Mouse (Mus musculus): Measurements from ENCODE around the gene Tox2. TPM values are rescaled to one million over a fixed set of nuclear protein-coding genes. Genes with fewer than 3 reads are reported as not detected.

Tox2 gene
- polyA plus RNA-seq, 1 experiment from 2014 or later, result 22.9 TPM

- H3K27me3 ChIP-seq (replicated peaks; ENCODE audit: control insufficient read depth, insufficient read depth, low read length), result no peaks in the 10 kb centered on the region
- H3K4me3 ChIP-seq (replicated peaks; ENCODE audit: low read length), result no peak overlapping the region
- H3K36me3 ChIP-seq (ENCODE audit: control insufficient read depth, insufficient read depth), result no peaks in the 10 kb centered on the region
- no peaks in the 10 kb centered on the region for H3K9me3 ChIP-seq (ENCODE audit: control insufficient read depth, low read length)
- no peak overlapping the region for H3K9ac ChIP-seq (replicated peaks; ENCODE audit: low read depth, low read length)
- H3K4me1 ChIP-seq (replicated peaks; ENCODE audit: control insufficient read depth, insufficient read depth, low read length), result peaks cover 10% of the 10 kb centered on the region; the same call in 1 of the 2 replicates
- H3K4me2 ChIP-seq (ENCODE audit: low read length), result no peak overlapping the region
- 47% methylated on average over 11 of the region's 11 CpGs for WGBS
- H3K27ac ChIP-seq (ENCODE audit: low read length), result no peak overlapping the region
- peak; percentile 71 for ATAC-seq
Measured at GRCm38 (mm10) chr2:163187552-163187951, 15.4 kb upstream of the Tox2 start.

- Histone ChIP-seq H3K9ac (replicated peaks; ENCODE audit: low read depth, low read length) (no peak overlapping the region), H3K27me3 (replicated peaks; ENCODE audit: control insufficient read depth, insufficient read depth, low read length) (no peaks in the 10 kb centered on the region), H3K36me3 (ENCODE audit: control insufficient read depth, insufficient read depth) (no peaks in the 10 kb centered on the region), H3K4me2 (ENCODE audit: low read length) (no peak overlapping the region), H3K4me1 (replicated peaks; ENCODE audit: control insufficient read depth, insufficient read depth, low read length) (peaks cover 19% of the 10 kb centered on the region), H3K27ac (ENCODE audit: low read length) (no peak overlapping the region), H3K9me3 (ENCODE audit: control insufficient read depth, low read length) (no peaks in the 10 kb centered on the region), H3K4me3 (replicated peaks; ENCODE audit: low read length) (no peak overlapping the region)
- ATAC-seq, result no peak
- 7% methylated on average over 5 of the region's 5 CpGs for WGBS
Measured at GRCm38 (mm10) chr2:163189596-163189995, 13.3 kb upstream of the Tox2 start.

- Histone ChIP-seq H3K9ac (replicated peaks; ENCODE audit: low read depth, low read length) (no peak overlapping the region), H3K9me3 (ENCODE audit: control insufficient read depth, low read length) (no peaks in the 10 kb centered on the region), H3K4me2 (ENCODE audit: low read length) (no peak overlapping the region), H3K27ac (ENCODE audit: low read length) (no peak overlapping the region), H3K27me3 (replicated peaks; ENCODE audit: control insufficient read depth, insufficient read depth, low read length) (no peaks in the 10 kb centered on the region), H3K36me3 (ENCODE audit: control insufficient read depth, insufficient read depth) (no peaks in the 10 kb centered on the region), H3K4me3 (replicated peaks; ENCODE audit: low read length) (no peak overlapping the region), H3K4me1 (replicated peaks; ENCODE audit: control insufficient read depth, insufficient read depth, low read length) (peaks cover 20% of the 10 kb centered on the region)
- 2% methylated on average over 3 of the region's 3 CpGs for WGBS
- ATAC-seq, result 0 out of 2 replicates have a peak, but pooled peaks have one; percentile 12
Measured at GRCm38 (mm10) chr2:163190004-163190441, 12.9 kb upstream of the Tox2 start.

- Histone ChIP-seq H3K4me1 (replicated peaks; ENCODE audit: control insufficient read depth, insufficient read depth, low read length) (peaks cover 25% of the 10 kb centered on the region), H3K4me2 (ENCODE audit: low read length) (no peak overlapping the region), H3K27me3 (replicated peaks; ENCODE audit: control insufficient read depth, insufficient read depth, low read length) (no peaks in the 10 kb centered on the region), H3K9ac (replicated peaks; ENCODE audit: low read depth, low read length) (no peak overlapping the region), H3K27ac (ENCODE audit: low read length) (no peak overlapping the region), H3K4me3 (replicated peaks; ENCODE audit: low read length) (no peak overlapping the region), H3K9me3 (ENCODE audit: control insufficient read depth, low read length) (no peaks in the 10 kb centered on the region), H3K36me3 (ENCODE audit: control insufficient read depth, insufficient read depth) (no peaks in the 10 kb centered on the region)
- whole genome bisulfite sequencing, result 61% methylated on average over 6 of the region's 6 CpGs
- no peak for ATAC-seq
Measured at GRCm38 (mm10) chr2:163192485-163192884, 10.4 kb upstream of the Tox2 start.

- Histone ChIP-seq H3K4me3 (replicated peaks; ENCODE audit: low read length) (no peak overlapping the region), H3K27ac (ENCODE audit: low read length) (no peak overlapping the region), H3K4me2 (ENCODE audit: low read length) (no peak overlapping the region), H3K27me3 (replicated peaks; ENCODE audit: control insufficient read depth, insufficient read depth, low read length) (no peaks in the 10 kb centered on the region), H3K9ac (replicated peaks; ENCODE audit: low read depth, low read length) (no peak overlapping the region), H3K36me3 (ENCODE audit: control insufficient read depth, insufficient read depth) (no peaks in the 10 kb centered on the region), H3K9me3 (ENCODE audit: control insufficient read depth, low read length) (no peaks in the 10 kb centered on the region), H3K4me1 (replicated peaks; ENCODE audit: control insufficient read depth, insufficient read depth, low read length) (peaks cover 24% of the 10 kb centered on the region)
- ATAC-seq, result no peak
- WGBS, result 26% methylated on average over 2 of the region's 2 CpGs
Measured at GRCm38 (mm10) chr2:163194015-163194414, 8.9 kb upstream of the Tox2 start.

- Histone ChIP-seq H3K9me3 (ENCODE audit: control insufficient read depth, low read length) (no peaks in the 10 kb centered on the region), H3K9ac (replicated peaks; ENCODE audit: low read depth, low read length) (no peak overlapping the region), H3K27ac (ENCODE audit: low read length) (no peak overlapping the region), H3K27me3 (replicated peaks; ENCODE audit: control insufficient read depth, insufficient read depth, low read length) (no peaks in the 10 kb centered on the region), H3K36me3 (ENCODE audit: control insufficient read depth, insufficient read depth) (no peaks in the 10 kb centered on the region), H3K4me1 (replicated peaks; ENCODE audit: control insufficient read depth, insufficient read depth, low read length) (peaks cover 22% of the 10 kb centered on the region), H3K4me2 (ENCODE audit: low read length) (no peak overlapping the region), H3K4me3 (replicated peaks; ENCODE audit: low read length) (no peak overlapping the region)
- no peak for ATAC-seq
- WGBS, result 55% methylated on average over 5 of the region's 5 CpGs
Measured at GRCm38 (mm10) chr2:163194543-163194942, 8.4 kb upstream of the Tox2 start.

- H3K27ac ChIP-seq (ENCODE audit: low read length), result no peak overlapping the region
- no peak overlapping the region for H3K4me2 ChIP-seq (ENCODE audit: low read length)
- ATAC-seq, result no peak
- no peaks in the 10 kb centered on the region for H3K9me3 ChIP-seq (ENCODE audit: control insufficient read depth, low read length)
- WGBS, result 14% methylated on average over 6 of the region's 6 CpGs
- H3K9ac ChIP-seq (replicated peaks; ENCODE audit: low read depth, low read length), result no peak overlapping the region
- H3K4me3 ChIP-seq (replicated peaks; ENCODE audit: low read length), result no peak overlapping the region
- peaks cover 17% of the 10 kb centered on the region for H3K4me1 ChIP-seq (replicated peaks; ENCODE audit: control insufficient read depth, insufficient read depth, low read length)
- no peaks in the 10 kb centered on the region for H3K27me3 ChIP-seq (replicated peaks; ENCODE audit: control insufficient read depth, insufficient read depth, low read length)
- no peaks in the 10 kb centered on the region for H3K36me3 ChIP-seq (ENCODE audit: control insufficient read depth, insufficient read depth)
Measured at GRCm38 (mm10) chr2:163195106-163195833, 7.7 kb upstream of the Tox2 start.

- 7% methylated on average over 6 of the region's 6 CpGs for WGBS
- Histone ChIP-seq H3K27ac (ENCODE audit: low read length) (no peak overlapping the region), H3K9ac (replicated peaks; ENCODE audit: low read depth, low read length) (no peak overlapping the region), H3K36me3 (ENCODE audit: control insufficient read depth, insufficient read depth) (no peaks in the 10 kb centered on the region), H3K4me1 (replicated peaks; ENCODE audit: control insufficient read depth, insufficient read depth, low read length) (peaks cover 17% of the 10 kb centered on the region), H3K27me3 (replicated peaks; ENCODE audit: control insufficient read depth, insufficient read depth, low read length) (no peaks in the 10 kb centered on the region), H3K4me3 (replicated peaks; ENCODE audit: low read length) (no peak overlapping the region), H3K9me3 (ENCODE audit: control insufficient read depth, low read length) (no peaks in the 10 kb centered on the region), H3K4me2 (ENCODE audit: low read length) (no peak overlapping the region)
- ATAC-seq, result no peak
Measured at GRCm38 (mm10) chr2:163195834-163196145, 7.1 kb upstream of the Tox2 start.

GRCm38 (mm10) chr2:163201897-163202296 is 1.0 kb upstream of the Tox2 start:
- Histone ChIP-seq H3K4me3 (replicated peaks; ENCODE audit: low read length) (no peak overlapping the region), H3K36me3 (ENCODE audit: control insufficient read depth, insufficient read depth) (no peaks in the 10 kb centered on the region), H3K9me3 (ENCODE audit: control insufficient read depth, low read length) (no peaks in the 10 kb centered on the region), H3K27me3 (replicated peaks; ENCODE audit: control insufficient read depth, insufficient read depth, low read length) (peaks cover 11% of the 10 kb centered on the region), H3K4me2 (ENCODE audit: low read length) (no peak overlapping the region), H3K27ac (ENCODE audit: low read length) (no peak overlapping the region), H3K4me1 (replicated peaks; ENCODE audit: control insufficient read depth, insufficient read depth, low read length) (peaks cover 30% of the 10 kb centered on the region), H3K9ac (replicated peaks; ENCODE audit: low read depth, low read length) (no peak overlapping the region)
- no peak for ATAC-seq
- 56% methylated on average over 8 of the region's 8 CpGs for WGBS

GRCm38 (mm10) chr2:163202553-163202883 is 407 bp upstream of the Tox2 start:
- Histone ChIP-seq H3K9ac (replicated peaks; ENCODE audit: low read depth, low read length) (peak overlapping the region; percentile 43), H3K36me3 (ENCODE audit: control insufficient read depth, insufficient read depth) (no peaks in the 10 kb centered on the region), H3K4me3 (replicated peaks; ENCODE audit: low read length) (peak overlapping the region; percentile 45), H3K27me3 (replicated peaks; ENCODE audit: control insufficient read depth, insufficient read depth, low read length) (peaks cover 11% of the 10 kb centered on the region), H3K9me3 (ENCODE audit: control insufficient read depth, low read length) (no peaks in the 10 kb centered on the region), H3K27ac (ENCODE audit: low read length) (no peak overlapping the region), H3K4me2 (ENCODE audit: low read length) (peak overlapping the region; percentile 69), H3K4me1 (replicated peaks; ENCODE audit: control insufficient read depth, insufficient read depth, low read length) (peaks cover 30% of the 10 kb centered on the region)
- ATAC-seq, result no peak
- 0% methylated on average over 4 of the region's 4 CpGs for WGBS

Data from forebrain, embryonic 16.5 days (tissue).